Mouse (Mus musculus) cerebellum, postnatal 36 days (tissue): ENCODE measurements around the gene Abhd12b.

Source experiments
- DNase-seq, 2 experiments: peaks; one replicate each; pipeline ENCODE4 v3.0.0; 2021 to 2022; ENCODE audit warnings: mixed read lengths in 2 of 2

Gene Abhd12b

GRCm38 (mm10) chr12:70212501-70212900 lies 58.6 kb downstream of the Abhd12b start:
- peak; percentile 17 to 31 for DNase-seq

- DNase-seq: no peak
Observed at GRCm38 (mm10) chr12:70213601-70214000, 59.7 kb downstream of the Abhd12b start.

GRCm38 (mm10) chr12:70214281-70214680 lies 60.3 kb downstream of the Abhd12b start:
- DNase-seq: no peak

- no peak for DNase-seq
Observed at GRCm38 (mm10) chr12:70216229-70216800, 62.4 kb downstream of the Abhd12b start.

- DNase-seq: no peak
Observed at GRCm38 (mm10) chr12:70218795-70219540, 65.0 kb downstream of the Abhd12b start.

- DNase-seq: no peak
Observed at GRCm38 (mm10) chr12:70221425-70221824, 67.5 kb downstream of the Abhd12b start.

- no peak for DNase-seq
Observed at GRCm38 (mm10) chr12:70223331-70223730, 69.4 kb downstream of the Abhd12b start.

GRCm38 (mm10) chr12:70226655-70227054 lies 72.7 kb downstream of the Abhd12b start:
- no peak for DNase-seq

- no peak for DNase-seq
Observed at GRCm38 (mm10) chr12:70227121-70227932, 73.4 kb downstream of the Abhd12b start.

GRCm38 (mm10) chr12:70228155-70228554 lies 74.2 kb downstream of the Abhd12b start:
- no peak for DNase-seq

GRCm38 (mm10) chr12:70231294-70231693 lies 77.4 kb downstream of the Abhd12b start, which contains the start of gene Pygl:
Gene Pygl (minus strand): TSS chr12:70231488.
- no peak for DNase-seq

- no peak for DNase-seq
Observed at GRCm38 (mm10) chr12:70232020-70232544, 78.1 kb downstream of the Abhd12b start.
